Mouse (Mus musculus) right cerebral cortex, postnatal 4 days (tissue): ENCODE measurements at regions not wholly inside any gene's neighbourhood (a gene's known extent, or its start where the extent isn't known, plus 50 kb on each side); places are given as distances from the start of the nearest gene placed in this dataset.
A peak's percentile ranks its signal among the peaks of the same experiment; 100 is the strongest.

ENCODE experiments used
- DNase-seq: peaks from one replicate; pipeline ENCODE4 v3.0.0-alpha.2; 2022

DNA sequence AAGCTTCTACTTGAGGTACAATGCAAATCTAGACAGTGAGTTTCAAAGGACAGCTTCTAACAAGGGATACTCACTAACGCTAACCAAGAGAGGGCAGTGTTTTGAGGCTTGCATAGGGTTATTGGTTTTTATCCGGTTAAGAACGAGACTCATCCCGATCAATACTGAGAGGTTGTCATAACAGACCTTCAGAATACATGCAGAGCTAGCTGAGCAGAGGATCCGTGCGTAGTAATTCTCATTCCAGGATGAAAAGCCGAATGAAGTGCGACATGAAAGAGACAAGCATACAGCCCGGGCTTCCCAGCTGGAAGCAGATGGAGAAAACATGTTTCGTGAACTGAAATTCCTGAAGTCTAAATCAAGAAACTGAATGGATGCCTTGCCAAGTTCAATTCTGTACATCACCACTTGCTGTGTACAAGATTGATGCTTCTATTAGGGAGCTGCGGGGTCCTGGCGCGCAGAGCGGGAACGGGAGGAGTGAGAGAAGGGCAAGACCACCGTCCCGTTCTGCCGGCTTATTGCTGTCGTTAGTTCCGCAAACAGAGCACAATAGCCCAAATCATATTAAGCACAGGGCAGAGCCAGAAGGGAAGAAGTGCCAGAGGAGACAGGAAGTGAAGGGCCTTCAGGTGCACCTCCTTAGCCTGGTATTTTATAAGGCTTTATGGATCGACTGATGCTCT is 65.4 kb upstream of the Tes start:
- no peak for DNase-seq

DNA sequence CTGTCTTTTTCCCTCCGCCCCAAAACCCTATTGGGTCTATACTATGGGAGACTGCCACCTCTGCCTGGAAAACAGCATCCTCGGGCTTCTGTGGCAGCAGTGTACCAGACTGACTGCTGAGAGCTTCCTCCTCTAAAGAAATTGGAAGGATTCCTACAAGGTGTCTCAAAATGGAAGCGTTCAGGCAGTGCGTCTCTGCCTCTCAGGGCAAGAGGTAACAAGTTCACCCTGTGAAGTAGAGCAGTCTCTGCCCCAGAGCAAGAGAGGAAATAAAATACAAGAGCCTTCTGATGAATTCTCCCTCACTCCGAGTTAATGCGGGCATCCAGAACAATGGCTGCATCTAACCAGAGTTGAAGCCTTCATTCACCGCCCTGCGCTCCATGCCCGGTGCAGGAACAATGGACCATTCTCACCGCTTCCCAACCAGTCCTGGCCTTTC is 69.4 kb upstream of the Tes start:
- no peak for DNase-seq

DNA sequence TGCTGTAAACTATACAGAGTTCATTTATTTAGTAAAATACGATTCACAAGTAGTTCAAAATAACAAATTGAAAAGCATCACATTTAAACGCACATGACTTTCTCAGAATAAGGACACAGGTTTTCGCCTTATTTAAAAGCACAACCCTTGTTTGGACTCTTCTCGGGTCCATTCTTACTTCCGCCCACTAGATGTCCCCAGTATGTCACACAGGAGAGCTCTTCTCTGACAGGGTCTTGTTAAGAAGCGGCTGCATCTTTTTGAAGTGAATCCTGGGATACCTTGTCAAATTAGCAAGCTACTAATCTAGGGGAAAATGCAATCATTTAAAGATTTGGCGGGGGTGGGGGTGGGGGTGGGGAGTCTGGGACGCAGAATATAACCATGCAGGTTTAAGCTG is 70.2 kb upstream of the Tes start:
- DNase-seq, result no peak

DNA sequence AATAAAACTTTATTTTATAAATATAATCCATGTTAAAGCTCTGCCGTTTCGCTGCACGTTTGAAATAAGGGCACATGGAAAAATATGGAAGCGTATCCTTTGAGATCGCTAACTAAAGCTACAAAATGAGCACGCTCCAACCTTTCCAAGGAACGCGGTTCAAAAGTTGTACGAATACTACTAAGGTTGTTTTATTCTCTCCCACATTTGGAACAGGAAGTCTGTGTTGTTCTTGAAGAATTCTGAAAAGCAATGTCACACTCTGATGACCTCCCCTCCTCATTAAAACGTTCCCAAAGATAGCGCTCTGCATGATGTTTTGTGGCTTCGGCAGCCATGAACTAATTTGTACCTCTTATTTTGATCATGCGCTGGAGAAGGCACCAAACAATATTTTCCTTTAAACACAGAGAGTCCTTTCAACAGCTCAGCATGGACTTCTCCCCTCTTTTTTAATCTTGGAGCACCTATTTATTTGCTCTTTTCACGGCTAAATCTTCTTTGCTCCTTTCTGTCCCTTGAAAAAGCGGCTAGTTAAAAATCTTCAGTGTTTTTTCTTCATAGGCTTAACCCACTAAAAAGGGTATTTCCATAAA is 72.9 kb upstream of the Tes start:
- no peak for DNase-seq

DNA sequence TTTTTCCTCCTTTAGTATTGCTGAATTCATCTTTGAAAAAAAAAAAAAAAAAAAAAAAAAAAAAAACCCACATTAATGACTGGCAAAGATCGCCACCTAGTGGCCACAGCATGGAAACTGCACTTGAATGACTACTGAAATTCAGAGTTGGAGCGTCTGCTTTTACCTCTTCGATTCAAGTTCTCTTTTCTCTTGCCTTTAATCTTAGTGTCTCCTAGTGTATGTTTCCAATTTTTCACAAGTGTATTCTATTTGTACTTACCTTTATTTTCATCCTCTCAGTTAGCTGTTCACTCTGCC is 79.9 kb upstream of the Tfec start:
- peak; percentile 68 for DNase-seq

DNA sequence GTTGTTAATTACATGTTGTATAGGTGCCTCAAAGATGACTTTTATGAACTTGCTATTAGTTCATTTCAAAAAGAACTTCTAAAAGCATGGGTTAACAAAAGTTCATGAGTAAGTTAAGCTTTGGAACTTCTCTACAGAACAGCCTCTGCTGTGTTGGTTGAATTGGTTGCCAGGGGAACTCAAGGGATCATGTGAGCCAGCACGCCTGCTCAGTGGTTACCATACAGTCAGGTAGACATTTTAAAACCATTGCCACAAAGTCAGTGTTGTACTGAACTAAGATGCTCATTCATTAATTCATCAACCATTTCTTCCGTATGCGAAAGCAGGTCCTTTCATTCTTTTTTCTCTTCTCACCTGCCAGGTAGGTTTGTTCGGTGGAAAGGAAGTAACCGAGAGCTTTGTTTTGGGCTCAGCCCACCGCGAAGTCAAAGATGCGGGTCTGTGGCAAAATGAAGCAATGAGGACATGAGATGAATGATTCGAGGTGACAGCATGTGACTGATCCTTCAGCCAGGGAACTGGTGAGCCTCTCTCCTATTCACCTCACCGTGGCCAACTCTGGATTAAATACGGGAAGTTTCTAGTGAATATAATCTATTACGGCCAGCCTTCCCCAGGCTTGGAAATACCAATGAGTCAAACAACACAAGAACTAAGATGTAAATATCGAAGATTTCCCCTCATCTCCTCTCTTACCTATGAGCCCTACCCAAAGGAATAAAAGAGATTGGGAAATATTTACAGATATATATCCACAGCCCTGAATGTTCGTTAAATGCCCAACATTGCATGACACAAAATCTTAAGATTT is 79.4 kb upstream of the Tfec start:
- DNase-seq, result no peak

DNA sequence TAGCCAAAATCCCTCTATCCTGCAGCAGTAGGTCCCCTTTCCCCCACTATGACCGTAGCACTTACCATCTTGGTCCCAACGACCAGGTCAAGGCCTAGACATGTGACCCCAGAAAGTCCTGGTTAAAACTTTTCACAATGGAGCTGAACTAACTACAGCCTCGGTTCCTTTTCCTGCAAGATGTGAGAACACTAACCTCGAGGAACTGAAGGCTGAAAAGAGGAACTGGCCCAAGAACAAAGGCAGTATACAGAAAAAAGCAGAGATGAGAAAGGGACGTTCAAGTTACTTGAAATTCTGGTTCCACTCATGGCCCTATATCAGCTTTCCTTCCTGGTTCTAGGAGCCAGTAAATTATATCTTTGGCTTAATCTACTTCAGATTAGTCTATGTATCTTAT is 67.4 kb upstream of the Tfec start:
- no peak for DNase-seq

DNA sequence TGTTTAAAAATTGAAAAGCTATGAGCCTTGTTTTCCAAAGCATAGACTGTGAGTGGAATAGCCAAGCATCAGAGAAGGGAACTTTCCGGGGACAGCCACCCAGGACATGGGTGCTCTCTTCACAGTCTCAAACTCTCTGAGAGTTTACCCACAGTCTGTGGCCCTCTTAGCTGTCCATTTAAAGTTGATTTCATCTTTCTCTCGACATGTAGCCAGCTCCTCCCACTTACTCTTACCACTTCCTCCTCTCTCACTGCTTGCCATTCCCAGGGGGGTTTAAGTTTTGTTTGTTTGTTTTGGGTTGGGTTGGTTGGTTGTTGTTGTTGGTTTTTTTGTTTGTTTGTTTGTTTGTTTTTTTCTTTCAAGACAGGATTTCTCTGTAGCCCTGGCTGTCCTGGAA is 66.1 kb upstream of the Tfec start:
- DNase-seq, result no peak

DNA sequence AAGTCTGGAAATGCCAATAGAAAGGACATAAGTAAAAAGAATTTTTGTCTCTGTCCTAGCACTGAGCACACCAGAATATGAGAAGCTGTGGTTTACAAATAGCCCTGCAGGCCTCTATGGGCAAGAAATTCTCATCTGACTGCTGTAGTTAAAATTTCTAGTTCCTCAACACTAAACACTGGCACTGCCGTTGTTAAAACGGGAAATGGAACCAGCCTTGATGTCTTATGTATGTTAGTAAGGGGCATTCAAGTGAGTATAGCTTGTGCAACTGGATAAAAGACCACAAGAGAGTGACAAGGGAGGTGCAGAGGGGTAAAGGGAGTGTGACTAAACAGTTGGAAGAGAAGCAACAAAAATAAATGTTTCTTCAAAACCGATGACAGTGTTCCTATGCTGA is 65.7 kb upstream of the Tfec start:
- no peak for DNase-seq

DNA sequence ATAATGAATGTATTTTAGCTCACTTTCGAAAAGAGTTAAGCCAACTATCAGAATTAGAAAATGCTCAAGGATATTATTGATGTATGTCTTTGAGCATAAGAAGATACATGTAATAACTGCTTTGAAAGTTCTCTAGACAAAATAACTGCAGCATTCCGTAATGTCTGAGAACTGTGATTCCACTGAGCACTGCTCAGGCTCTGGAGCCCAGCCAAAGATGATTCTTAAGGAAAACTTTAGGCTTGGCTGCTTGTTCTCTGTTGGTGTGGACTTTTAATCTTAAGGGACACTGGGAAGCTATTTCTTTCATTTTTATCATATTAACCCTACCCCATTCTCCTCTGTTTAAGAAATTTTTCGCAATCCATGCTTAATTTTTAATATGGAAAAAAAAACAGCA is 59.9 kb upstream of the Tfec start:
- no peak for DNase-seq

DNA sequence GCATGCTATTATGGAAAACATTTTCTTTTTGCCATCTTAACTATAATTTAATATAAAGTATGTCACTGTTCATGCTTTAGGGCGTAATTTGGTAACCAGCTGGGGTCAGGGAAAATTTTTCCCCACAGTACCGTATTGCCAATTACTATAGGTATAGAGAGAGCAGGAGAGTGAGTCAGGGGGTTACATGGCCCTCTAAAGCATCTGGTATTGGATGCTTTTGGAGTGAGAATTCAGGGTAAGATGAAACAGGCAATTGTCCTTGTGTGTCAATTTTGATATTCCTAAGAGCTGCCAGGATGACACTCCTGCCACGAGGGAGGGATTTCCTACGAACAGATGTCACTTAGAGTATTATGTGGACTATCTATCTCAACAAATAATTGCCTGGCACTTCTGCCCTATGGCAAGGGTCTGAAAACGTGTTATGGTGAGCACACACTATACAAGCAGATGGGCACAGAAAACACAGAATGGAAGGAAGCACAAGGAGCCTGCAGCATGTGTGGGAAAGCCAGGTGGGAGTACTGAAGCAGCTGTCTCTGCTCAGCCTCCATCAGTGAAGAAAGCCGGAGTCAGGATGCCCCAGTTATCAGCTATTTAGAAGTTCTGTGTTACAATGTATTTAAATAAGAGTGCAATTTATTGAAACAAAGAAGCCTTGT is 58.7 kb upstream of the Tfec start:
- DNase-seq, result no peak
